Mouse (Mus musculus) embryonic facial prominence, embryonic 15.5 days (tissue): ENCODE measurements around the gene B3gat1. TPM values are rescaled to one million over a fixed set of nuclear protein-coding genes. Genes with fewer than 3 reads are reported as not detected.

ENCODE experiments used
- ATAC-seq: fragments of 200-750 bp; cut with Nextera tagmentation; 2 replicates; pipeline ENCODE4 v1.8.0; 2017; ENCODE audit warnings: low read depth, moderate TSS enrichment; ENCODE audit not compliant: insufficient number of reproducible peaks, low FRiP score, low TSS enrichment
- H3K27ac ChIP-seq: fragments of 300-500 bp; sonication (generic); replicated peaks from 2 replicates; pipeline ENCODE4 v1.5.1; 2015; ENCODE audit warnings: mild to moderate bottlenecking, inconsistent platforms
- H3K27me3 ChIP-seq: fragments of 300-500 bp; sonication (generic); 2 replicates; pipeline ENCODE4 v1.6.1; 2015; ENCODE audit warnings: inconsistent platforms
- H3K36me3 ChIP-seq: fragments of 300-500 bp; sonication (generic); 2 replicates; pipeline ENCODE4 v1.6.1; 2015; ENCODE audit warnings: mild to moderate bottlenecking, inconsistent platforms
- H3K4me1 ChIP-seq: fragments of 300-500 bp; sonication (generic); 2 replicates; pipeline ENCODE4 v1.6.1; 2015; ENCODE audit warnings: inconsistent platforms
- H3K4me2 ChIP-seq: fragments of 300-500 bp; sonication (generic); replicated peaks from 2 replicates; pipeline ENCODE4 v1.6.1; 2015; ENCODE audit warnings: mild to moderate bottlenecking, inconsistent platforms
- H3K4me3 ChIP-seq: fragments of 300-500 bp; sonication (generic); replicated peaks from 2 replicates; pipeline ENCODE4 v1.5.1; 2015; ENCODE audit warnings: mild to moderate bottlenecking, inconsistent platforms
- H3K9ac ChIP-seq: fragments of 300-500 bp; sonication (generic); 2 replicates; pipeline ENCODE4 v1.6.1; 2015; ENCODE audit warnings: inconsistent platforms
- H3K9me3 ChIP-seq: fragments of 300-500 bp; sonication (generic); replicated peaks from 2 replicates; pipeline ENCODE4 v1.6.1; 2016; ENCODE audit warnings: inconsistent platforms
- WGBS: fragments of 180-500 bp; shearing (Covaris S2); methylation state at CpG from one replicate; pipeline ENCODE4 v1.1.7; 2015; 5-methylcytosine and 5-hydroxymethylcytosine counted together
- polyA plus RNA-seq: library from polyadenylated mRNA; unstranded; fragments of >200 nt; fragmentation: Nextera tagmentation; extraction: Ambion mirVana; gene quantifications from 2 replicates; pipeline ENCODE4 v1.2.1, GENCODE M21; 2015

Gene B3gat1
- polyA plus RNA-seq, 1 experiment from 2014 or later = 0.87 TPM

- H3K27me3 ChIP-seq = no peaks in the 10 kb centered on the region
- no peaks in the 10 kb centered on the region for H3K36me3 ChIP-seq
- no peak overlapping the region for H3K4me2 ChIP-seq
- no peaks in the 10 kb centered on the region for H3K4me1 ChIP-seq
- 59% methylated on average over 6 of the region's 6 CpGs for WGBS
- no peak for ATAC-seq
- H3K9ac ChIP-seq = no peak overlapping the region
- H3K9me3 ChIP-seq = no peaks in the 10 kb centered on the region
- no peak overlapping the region for H3K27ac ChIP-seq
- H3K4me3 ChIP-seq = no peak overlapping the region
Measured at GRCm38 (mm10) chr9:26776122-26776902, 42.8 kb downstream of the B3gat1 start.

- Histone ChIP-seq H3K36me3 (no peaks in the 10 kb centered on the region), H3K4me3 (no peak overlapping the region), H3K9me3 (no peaks in the 10 kb centered on the region), H3K27ac (no peak overlapping the region), H3K4me1 (no peaks in the 10 kb centered on the region), H3K27me3 (no peaks in the 10 kb centered on the region), H3K4me2 (no peak overlapping the region), H3K9ac (no peak overlapping the region)
- 78% methylated on average over 7 of the region's 7 CpGs for WGBS
- no peak for ATAC-seq
Measured at GRCm38 (mm10) chr9:26778421-26778820, 44.9 kb downstream of the B3gat1 start.

- ATAC-seq = peak; percentile 47; the same call in 1 of the 2 replicates
- whole genome bisulfite sequencing = 52% methylated on average over 7 of the region's 7 CpGs
- no peaks in the 10 kb centered on the region for H3K36me3 ChIP-seq
- no peak overlapping the region for H3K4me2 ChIP-seq
- H3K9ac ChIP-seq = no peak overlapping the region
- H3K27me3 ChIP-seq = no peaks in the 10 kb centered on the region
- H3K4me1 ChIP-seq = no peaks in the 10 kb centered on the region
- no peak overlapping the region for H3K27ac ChIP-seq
- no peak overlapping the region for H3K4me3 ChIP-seq
- H3K9me3 ChIP-seq = no peaks in the 10 kb centered on the region
Measured at GRCm38 (mm10) chr9:26783414-26783975, 50.0 kb downstream of the B3gat1 start.

- WGBS = 72% methylated on average over 3 of the region's 3 CpGs
- Histone ChIP-seq H3K9me3 (no peaks in the 10 kb centered on the region), H3K27me3 (no peaks in the 10 kb centered on the region), H3K27ac (no peak overlapping the region), H3K4me1 (no peaks in the 10 kb centered on the region), H3K36me3 (no peaks in the 10 kb centered on the region), H3K9ac (no peak overlapping the region), H3K4me2 (no peak overlapping the region), H3K4me3 (no peak overlapping the region)
- ATAC-seq = no peak
Measured at GRCm38 (mm10) chr9:26792829-26793228, 59.3 kb downstream of the B3gat1 start.

- ATAC-seq = no peak
Measured at GRCm38 (mm10) chr9:26798205-26798604, 64.7 kb downstream of the B3gat1 start.

GRCm38 (mm10) chr9:26798731-26799130, 65.2 kb downstream of the B3gat1 start:
- Histone ChIP-seq H3K4me2 (no peak overlapping the region), H3K4me1 (no peaks in the 10 kb centered on the region)
- no peak for ATAC-seq

More at GRCm38 (mm10) chr9:26798205-26798604, 64.7 kb downstream of the B3gat1 start:
- H3K4me1 ChIP-seq = no peaks in the 10 kb centered on the region
- no peak overlapping the region for H3K27ac ChIP-seq
- no peak overlapping the region for H3K4me3 ChIP-seq
- no peaks in the 10 kb centered on the region for H3K9me3 ChIP-seq
- H3K27me3 ChIP-seq = no peaks in the 10 kb centered on the region
- 78% methylated on average over 3 of the region's 3 CpGs for WGBS
- no peaks in the 10 kb centered on the region for H3K36me3 ChIP-seq
- H3K9ac ChIP-seq = no peak overlapping the region
- H3K4me2 ChIP-seq = no peak overlapping the region

GRCm38 (mm10) chr9:26800357-26800756, 66.8 kb downstream of the B3gat1 start:
- H3K4me1 ChIP-seq = no peaks in the 10 kb centered on the region
- H3K4me3 ChIP-seq = no peak overlapping the region
- no peak overlapping the region for H3K4me2 ChIP-seq
- H3K27ac ChIP-seq = no peak overlapping the region
- WGBS = 84% methylated on average over 2 of the region's 2 CpGs
- no peaks in the 10 kb centered on the region for H3K9me3 ChIP-seq
- H3K27me3 ChIP-seq = no peaks in the 10 kb centered on the region
- no peak overlapping the region for H3K9ac ChIP-seq
- no peaks in the 10 kb centered on the region for H3K36me3 ChIP-seq
- no peak for ATAC-seq

More at GRCm38 (mm10) chr9:26798731-26799130, 65.2 kb downstream of the B3gat1 start:
- H3K9me3 ChIP-seq = no peaks in the 10 kb centered on the region
- WGBS = 73% methylated on average over 1 of the region's 1 CpGs
- no peaks in the 10 kb centered on the region for H3K27me3 ChIP-seq
- no peaks in the 10 kb centered on the region for H3K36me3 ChIP-seq
- no peak overlapping the region for H3K9ac ChIP-seq
- no peak overlapping the region for H3K27ac ChIP-seq
- no peak overlapping the region for H3K4me3 ChIP-seq

GRCm38 (mm10) chr9:26804321-26804720, 70.8 kb downstream of the B3gat1 start:
- Histone ChIP-seq H3K9me3 (no peaks in the 10 kb centered on the region), H3K4me1 (peaks cover 10% of the 10 kb centered on the region), H3K9ac (no peak overlapping the region), H3K4me3 (no peak overlapping the region), H3K4me2 (no peak overlapping the region), H3K27ac (no peak overlapping the region), H3K36me3 (no peaks in the 10 kb centered on the region), H3K27me3 (no peaks in the 10 kb centered on the region)
- no peak for ATAC-seq

GRCm38 (mm10) chr9:26805935-26806666, 72.6 kb downstream of the B3gat1 start, which contains the start of gene Glb1l2:
TSS of gene Glb1l2 (minus strand) at chr9:26806468.
- H3K27me3 ChIP-seq = no peaks in the 10 kb centered on the region
- H3K4me3 ChIP-seq = peak within 1 kb of the TSS; percentile 52
- peaks cover 10% of the 10 kb centered on the region for H3K4me1 ChIP-seq
- WGBS = 2% methylated on average over 33 of the region's 33 CpGs
- H3K9me3 ChIP-seq = no peaks in the 10 kb centered on the region
- ATAC-seq = peak; percentile 100
- H3K27ac ChIP-seq = peak within 1 kb of the TSS; percentile 68; the same call in 1 of the 2 replicates
- H3K4me2 ChIP-seq = peak within 1 kb of the TSS; percentile 88
- H3K36me3 ChIP-seq = no peaks in the 10 kb centered on the region
- no peak within 1 kb of the TSS for H3K9ac ChIP-seq

- Histone ChIP-seq H3K4me3 (no peak overlapping the region), H3K4me1 (peaks cover 10% of the 10 kb centered on the region), H3K9me3 (no peaks in the 10 kb centered on the region), H3K36me3 (no peaks in the 10 kb centered on the region), H3K27ac (no peak overlapping the region), H3K4me2 (no peak overlapping the region), H3K27me3 (no peaks in the 10 kb centered on the region), H3K9ac (no peak overlapping the region)
- 85% methylated on average over 2 of the region's 2 CpGs for WGBS
- no peak for ATAC-seq
Measured at GRCm38 (mm10) chr9:26808735-26809134, 75.2 kb downstream of the B3gat1 start.
